Mouse (Mus musculus): ENCODE results near the gene Gm2696.

DNA sequence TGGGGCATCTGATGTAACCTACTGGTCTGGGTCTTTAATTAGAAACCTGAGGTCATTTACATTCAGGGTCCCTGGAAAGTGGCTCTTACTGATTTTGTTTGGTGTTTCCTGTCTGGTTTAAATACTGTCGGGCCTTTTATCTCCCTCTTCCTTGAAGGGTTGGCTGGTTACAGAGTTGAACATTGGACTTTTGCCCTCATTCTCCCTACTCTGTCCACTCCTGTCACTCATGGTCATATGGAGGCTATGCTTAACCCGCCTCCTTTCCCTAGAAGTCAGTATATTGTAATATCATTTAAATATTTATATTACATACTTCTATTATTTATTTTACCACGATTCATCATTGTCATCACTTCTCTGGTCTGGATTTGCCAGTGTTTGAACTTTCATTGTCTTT is 10.4 kb upstream of the Gm2696 start:
- TF ChIP-seq GATA1 (IDR thresholded peaks at IDR 0.05; ENCODE audit: low read length) (no peak), TAL1 (IDR thresholded peaks at IDR 0.05; ENCODE audit: low read length) (no peak)

Measured in erythroblast, embryonic 14.5 days (primary cell).